Mouse (Mus musculus) natural killer cell, adult 2 months (primary cell): Measurements from ENCODE around the gene Ranbp9.
"Not testable (repeated sequence)": the region's sequence is repeated elsewhere in the genome, so short reads cannot be mapped to it uniquely, and the experiment has no call there.

Experiments
- DNase-seq, 2 experiments: peaks; one replicate each; pipeline ENCODE4 v3.0.0; 2022; ENCODE audit warnings: low spot score in 2 of 2

Ranbp9 gene

DNA sequence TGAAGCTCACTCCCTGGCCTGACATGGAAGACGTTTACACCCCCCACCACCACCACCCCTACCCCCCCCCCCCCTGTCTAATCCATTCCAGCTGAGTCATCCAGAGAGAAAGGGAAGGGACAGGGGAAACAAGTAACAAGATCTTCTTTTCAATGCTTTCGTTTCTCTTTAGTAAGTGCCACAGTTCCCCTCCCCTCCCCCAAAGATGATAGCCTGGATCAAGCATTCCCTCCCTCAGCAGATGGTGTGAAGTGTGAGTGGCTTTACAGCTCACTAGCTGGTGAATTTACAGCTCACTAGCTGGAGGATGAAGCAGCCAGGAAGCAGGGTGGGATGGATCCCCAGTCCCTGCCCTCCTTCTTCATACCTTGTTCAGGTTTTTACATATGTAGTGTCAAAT lies 15.6 kb upstream of the Ranbp9 start:
- DNase-seq, result no peak

- no peak for DNase-seq
Measured at GRCm38 (mm10) chr13:43495645-43496044, 14.6 kb upstream of the Ranbp9 start.

GRCm38 (mm10) chr13:43493725-43494124 lies 12.6 kb upstream of the Ranbp9 start:
- no peak for DNase-seq

DNA sequence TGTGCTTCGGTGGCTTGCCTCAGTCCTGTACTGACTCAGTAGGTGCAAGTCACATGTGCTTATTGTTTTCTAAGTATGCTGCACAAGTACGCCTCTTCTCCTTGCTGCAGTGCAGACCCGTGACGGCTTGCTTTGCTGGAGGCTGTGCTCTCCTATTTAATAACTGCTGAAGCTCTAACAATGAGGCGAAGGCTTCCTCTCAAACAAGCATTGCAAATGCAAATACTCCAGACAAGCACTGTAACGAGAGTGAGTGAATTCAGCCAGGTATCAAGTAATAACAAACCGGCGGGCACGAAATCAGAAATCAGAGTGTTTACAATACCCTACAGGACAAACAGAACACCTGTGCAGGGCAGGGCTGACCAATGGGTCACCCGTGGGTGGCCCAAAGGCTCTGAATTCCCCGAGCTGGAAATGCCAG lies 12.0 kb upstream of the Ranbp9 start:
- DNase-seq, result no peak

- no peak for DNase-seq
Measured at GRCm38 (mm10) chr13:43486501-43487213, 5.6 kb upstream of the Ranbp9 start.

- DNase-seq, result peak; percentile 42 to 75
Measured at GRCm38 (mm10) chr13:43485278-43485976, 4.3 kb upstream of the Ranbp9 start.

- DNase-seq, result no peak
Measured at GRCm38 (mm10) chr13:43482782-43483181, 1.7 kb upstream of the Ranbp9 start.

DNA sequence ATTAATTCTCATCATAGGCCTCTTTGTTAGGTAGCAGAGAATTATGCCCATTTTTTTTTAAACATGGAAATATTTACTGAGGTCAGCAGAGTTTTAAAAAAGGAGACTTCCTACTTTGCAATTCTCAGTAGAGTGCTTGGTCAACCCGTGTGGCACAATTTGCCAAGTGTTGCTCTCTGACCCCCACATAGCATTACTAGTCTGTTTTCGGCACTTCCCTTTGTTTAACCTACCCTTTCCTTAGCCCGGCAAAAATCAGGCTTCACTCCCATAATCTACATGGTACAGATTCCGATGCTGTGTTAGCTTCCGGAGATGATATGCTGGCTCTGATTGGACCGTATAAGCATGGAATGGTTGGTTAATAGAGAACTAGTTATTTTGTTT lies 770 bp upstream of the Ranbp9 start:
- no peak for DNase-seq

DNA sequence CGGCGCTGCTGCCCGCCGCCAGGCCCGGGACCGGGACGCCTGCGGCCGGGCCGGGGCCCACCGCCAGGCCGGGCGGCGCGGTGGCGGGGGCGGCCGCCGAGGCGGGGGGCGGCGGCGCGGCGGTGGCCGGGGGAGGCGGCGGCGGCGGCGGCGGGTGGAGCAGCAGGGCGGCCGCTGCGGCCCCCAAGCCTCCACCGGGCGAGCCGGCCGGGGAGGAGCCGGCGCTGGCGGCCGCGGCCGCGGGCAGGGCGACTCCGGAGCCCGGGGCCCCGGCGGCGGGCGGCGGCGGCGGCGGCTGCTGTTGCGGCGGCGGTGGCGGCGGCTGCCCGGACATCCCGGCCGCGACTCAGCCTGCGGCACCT lies 506 bp downstream of the Ranbp9 start:
- DNase-seq, result no peak

GRCm38 (mm10) chr13:43479767-43480571 lies 1.1 kb downstream of the Ranbp9 start:
- peak in 1 of 2 experiments; percentile 21 for DNase-seq

- no peak for DNase-seq
Measured at GRCm38 (mm10) chr13:43479024-43479705, 1.9 kb downstream of the Ranbp9 start.

- DNase-seq, result no peak
Measured at GRCm38 (mm10) chr13:43478586-43478985, 2.5 kb downstream of the Ranbp9 start.

GRCm38 (mm10) chr13:43477098-43477697 lies 3.9 kb downstream of the Ranbp9 start:
- no peak for DNase-seq

GRCm38 (mm10) chr13:43476226-43476625 lies 4.9 kb downstream of the Ranbp9 start:
- no peak for DNase-seq

GRCm38 (mm10) chr13:43474722-43475121 lies 6.4 kb downstream of the Ranbp9 start:
- DNase-seq, result no peak

DNA sequence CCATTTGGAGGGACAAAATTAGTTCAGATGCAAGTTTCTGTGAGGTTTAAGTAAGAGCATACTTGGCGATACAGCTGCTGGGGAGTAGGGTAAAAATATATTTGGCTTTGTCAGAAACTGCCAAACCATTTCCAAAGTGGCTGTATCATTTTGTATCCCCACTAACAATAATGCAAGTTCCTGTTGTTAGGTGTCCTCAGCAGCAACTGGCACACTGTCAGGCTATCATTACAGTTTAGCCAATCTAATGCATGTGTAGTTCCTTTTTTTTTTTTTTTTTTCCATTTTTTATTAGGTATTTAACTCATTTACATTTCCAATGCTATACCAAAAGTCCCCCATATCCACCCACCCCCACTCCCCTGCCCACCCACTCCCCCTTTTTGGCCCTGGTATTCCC lies 9.2 kb downstream of the Ranbp9 start:
- not testable (repeated sequence) for DNase-seq

DNA sequence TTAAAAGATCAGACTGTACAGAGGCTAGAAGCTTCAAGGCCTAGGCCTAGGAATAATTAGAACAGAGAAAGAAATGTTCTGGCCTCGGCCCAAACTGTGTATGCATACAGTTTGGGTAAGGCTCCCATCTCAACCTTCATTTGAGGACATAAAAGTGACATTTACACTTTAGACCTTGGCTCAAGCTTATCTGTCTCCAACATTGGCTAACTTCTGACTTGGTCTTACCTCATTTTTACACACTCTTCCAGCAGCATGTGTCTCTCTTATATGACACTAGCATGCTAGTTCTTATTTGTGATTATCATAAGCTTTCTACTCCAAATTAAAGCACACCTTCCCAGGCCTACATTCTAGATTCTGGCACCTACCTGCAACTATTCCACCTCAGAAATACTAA lies 11.5 kb downstream of the Ranbp9 start:
- no peak for DNase-seq

DNA sequence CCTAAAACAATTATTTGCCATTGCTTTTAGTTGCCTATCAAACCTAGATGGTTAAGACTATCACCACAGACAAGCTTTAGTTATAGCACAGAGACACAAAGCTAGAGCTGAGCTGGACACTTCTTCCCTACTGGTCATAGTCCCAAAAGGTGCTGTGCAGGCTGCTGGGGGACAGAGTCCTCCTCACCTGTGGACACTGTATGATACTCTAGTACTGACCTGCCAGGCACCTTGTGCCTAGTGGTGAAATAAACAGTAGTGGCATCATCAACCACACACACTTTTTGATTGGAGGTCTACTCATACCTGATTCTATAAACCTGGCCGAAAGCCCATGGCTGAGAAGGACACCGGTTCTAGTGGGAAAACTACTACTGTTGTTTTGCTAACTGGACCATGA lies 16.5 kb downstream of the Ranbp9 start:
- DNase-seq, result no peak

DNA sequence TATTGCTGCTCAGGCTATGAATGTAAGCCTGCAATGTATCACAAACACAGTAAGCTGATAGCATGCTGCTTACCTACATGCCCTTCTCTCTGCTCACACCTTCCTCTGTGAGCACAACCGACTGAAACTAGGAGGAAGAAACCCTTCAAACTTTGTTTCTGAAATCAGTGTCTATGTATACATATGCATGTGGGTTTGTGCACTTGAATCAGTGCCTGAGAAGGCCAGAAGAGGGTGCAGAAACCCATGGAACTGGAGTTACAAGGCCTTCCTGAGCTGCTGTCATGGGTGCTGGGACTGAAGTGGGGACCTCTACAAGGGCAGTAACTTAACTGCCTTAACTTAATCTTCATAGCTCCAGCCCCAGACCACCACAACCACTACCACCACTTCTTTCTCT lies 23.9 kb downstream of the Ranbp9 start:
- DNase-seq, result no peak

DNA sequence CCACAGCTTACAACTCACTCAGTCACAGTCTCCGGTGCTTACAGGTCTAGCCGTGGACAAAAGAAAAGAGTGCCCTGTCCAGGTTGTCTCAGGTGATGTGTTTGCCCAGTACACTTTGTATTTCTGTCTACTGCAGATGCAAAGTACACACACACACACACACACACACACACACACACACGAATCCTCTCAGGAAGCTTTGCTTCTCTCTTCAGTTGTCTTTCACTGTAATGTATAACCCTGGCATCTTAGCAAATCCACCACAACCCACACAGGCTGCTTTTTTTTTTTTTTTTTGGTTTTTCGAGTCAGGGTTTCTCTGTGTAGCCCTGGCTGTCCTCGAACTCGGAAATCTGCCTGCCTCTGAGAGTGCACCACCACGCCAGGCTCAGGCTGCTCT lies 26.7 kb downstream of the Ranbp9 start:
- no peak for DNase-seq

DNA sequence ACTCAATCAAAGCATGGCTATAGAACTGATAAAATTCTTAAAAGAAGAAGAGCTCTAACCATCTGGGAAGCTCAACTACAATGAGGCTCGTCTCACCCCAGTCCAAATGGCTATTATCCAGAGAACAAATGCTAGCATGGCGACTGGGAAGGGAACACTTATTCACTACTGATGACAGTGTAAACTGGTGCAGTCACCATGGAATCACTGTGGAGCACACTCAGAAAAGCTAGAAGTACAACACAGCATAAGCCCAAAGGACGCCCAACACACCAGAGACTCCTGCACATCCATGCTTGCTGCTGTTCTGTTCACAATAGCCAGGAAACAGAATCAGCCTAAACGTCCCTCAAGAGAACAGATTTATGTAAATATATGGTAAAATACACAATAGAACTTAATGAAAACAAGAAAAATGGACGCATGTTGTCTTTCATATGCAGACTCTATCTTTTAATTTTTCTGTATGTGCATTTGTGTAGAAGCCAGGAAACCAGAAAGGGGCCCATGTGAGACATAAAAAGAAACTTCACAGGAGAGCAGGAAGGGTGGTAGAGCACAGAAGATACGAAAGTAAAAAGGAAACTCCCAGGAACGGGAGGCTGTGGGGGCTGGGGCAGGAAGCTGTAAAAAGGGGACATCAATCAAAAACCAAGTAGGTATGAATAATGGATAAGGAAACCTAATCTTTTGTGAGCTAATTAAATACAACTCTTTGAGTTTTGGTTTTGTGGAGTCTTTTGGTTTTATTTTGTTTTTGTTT lies 28.1 kb downstream of the Ranbp9 start:
- DNase-seq, result peak; percentile 25 to 28
